Mouse (Mus musculus): Measurements from ENCODE around the gene Bcor. TPM values are rescaled to one million over a fixed set of nuclear protein-coding genes. Genes with fewer than 3 reads are reported as not detected.

Bcor gene
- polyA plus RNA-seq, 2 experiments from 2014 or later: 24.2 to 26.1 TPM

DNA sequence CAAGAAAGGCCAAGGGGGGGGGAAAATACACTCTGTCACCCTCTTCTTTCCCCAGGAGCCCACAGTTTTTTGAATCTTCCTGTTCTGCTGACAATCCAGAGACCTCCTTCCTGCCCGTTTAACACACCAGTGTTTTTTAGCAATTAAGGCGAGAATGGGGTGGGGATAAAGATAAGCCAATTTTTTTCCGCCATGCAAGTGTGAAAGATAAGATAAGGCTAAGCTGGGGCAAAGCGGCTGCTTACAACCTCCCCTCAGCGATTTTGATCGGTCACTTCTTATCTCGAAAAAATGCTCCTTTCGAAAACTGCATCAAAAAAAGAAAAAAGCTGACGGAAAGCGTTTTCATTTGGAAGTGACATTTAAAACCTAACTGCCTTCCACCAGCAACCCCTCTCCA, 74.2 kb downstream of the Bcor start:
- no peak for ATAC-seq

DNA sequence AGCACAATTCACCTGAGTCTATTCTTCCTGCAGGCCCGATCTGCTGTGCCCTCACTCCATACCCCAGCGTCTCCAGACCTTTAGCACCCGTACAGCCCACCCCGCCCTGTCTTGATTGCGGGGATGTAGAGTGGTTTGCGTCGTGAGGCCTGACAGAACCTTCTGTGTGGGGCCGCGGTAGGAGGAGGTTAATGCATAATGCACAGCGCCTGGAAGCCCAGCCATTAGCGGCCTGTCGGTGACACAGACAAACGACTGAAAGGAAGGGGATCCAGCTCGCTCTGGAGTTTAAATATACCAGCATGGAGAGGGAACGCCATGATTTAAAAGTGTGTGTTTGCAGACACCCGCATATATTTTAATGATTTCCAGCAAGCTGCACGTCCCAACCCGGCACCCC, 74.9 kb downstream of the Bcor start:
- no peak for ATAC-seq

DNA sequence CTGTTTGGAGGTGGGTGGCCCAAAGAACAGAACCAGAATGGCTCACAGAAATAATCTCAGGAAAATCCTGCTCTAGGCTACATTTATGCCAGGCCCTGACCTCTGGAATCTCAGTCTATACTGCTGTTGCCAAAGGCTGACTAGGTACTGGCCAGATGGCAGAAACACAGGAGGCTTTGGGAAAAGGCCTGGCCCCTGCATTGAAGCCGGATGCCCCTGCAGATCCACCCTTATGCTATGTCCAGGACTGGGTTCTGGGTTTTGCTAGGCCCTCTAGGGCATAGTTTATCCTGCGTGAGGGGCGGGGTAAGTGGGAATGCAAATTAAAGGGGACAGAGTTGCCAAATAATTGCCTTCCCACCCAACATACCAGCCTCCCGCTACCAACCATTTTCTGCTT, 75.5 kb downstream of the Bcor start:
- no peak for ATAC-seq

DNA sequence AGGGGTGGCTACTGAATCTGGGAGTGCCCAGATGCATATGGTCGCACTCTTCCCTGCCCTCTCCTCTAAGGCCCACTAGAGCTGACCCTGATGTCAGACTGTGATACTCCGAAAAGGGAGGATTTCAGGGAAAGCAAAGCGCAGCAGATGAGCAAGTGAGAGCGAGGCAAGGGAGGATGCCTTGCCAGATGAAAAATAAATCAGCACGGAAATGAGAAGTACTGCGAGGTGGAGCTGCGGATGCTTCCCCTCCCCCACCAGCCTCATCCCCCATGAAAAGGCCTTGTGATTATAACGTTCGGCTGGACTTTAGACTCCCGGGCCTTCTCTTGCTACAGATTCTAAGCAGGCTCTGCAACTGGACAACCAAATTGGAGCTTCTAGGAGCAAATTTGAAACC, 76.5 kb downstream of the Bcor start:
- ATAC-seq: no peak

DNA sequence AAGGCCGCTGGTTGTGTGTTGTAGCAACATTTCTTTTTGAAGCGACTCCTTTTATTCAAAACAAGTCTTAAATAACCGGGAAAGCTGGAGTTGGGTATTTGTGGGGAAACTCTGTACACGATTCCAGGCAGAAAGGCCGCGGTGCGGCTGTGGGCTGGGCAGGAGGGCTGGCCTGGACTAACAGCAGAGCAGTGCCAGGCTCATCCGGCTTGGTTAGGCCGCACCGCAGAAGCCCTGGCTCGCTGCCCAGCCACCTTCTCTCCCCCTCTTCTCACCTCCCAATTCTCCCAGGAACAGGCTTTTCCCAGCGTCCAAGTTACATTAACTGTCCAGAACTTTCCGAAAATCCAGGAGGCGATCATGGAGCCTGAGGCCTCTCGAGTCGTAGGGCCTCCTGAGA, 77.4 kb downstream of the Bcor start:
- ATAC-seq: no peak

DNA sequence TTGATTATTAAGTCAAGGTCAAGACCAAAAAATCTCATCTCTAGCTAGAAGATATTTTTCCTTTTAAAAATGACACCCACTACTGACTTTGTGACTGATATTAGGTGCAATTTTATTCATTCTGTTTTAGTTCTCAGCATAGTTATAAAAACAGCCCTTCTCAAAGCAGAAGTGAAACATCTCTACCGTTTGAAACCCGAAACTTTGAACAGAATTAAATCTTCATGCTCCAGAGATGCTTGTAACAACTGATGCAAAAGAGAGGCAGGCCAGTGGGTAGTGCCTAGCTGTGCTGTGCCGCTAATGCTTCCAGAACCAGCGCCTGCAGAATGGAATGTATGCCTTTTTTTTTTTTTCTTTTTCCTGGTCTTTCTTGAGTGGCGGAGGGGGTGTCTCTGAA, 78.0 kb downstream of the Bcor start:
- no peak for ATAC-seq

DNA sequence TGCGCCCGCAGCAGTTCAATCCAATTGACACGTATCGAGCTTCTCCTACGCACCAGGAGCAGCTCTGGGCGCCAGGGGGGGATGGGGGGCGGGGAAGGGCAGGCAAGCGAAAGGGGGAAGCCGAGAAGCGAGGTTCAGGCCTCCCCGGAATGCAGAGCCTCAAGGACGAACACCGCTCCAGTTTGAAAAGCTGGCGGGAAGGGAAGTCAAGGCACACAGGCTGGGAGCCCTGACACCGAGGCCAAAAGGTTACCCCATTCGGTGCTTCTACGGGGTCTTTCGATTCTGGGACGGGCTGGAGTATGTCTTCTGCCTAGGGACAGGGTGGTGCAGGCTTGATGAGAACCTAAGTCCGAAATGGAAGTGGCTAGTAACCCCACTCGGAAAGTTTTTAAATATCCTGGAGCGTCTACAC, 78.4 kb downstream of the Bcor start:
- ATAC-seq: no peak

DNA sequence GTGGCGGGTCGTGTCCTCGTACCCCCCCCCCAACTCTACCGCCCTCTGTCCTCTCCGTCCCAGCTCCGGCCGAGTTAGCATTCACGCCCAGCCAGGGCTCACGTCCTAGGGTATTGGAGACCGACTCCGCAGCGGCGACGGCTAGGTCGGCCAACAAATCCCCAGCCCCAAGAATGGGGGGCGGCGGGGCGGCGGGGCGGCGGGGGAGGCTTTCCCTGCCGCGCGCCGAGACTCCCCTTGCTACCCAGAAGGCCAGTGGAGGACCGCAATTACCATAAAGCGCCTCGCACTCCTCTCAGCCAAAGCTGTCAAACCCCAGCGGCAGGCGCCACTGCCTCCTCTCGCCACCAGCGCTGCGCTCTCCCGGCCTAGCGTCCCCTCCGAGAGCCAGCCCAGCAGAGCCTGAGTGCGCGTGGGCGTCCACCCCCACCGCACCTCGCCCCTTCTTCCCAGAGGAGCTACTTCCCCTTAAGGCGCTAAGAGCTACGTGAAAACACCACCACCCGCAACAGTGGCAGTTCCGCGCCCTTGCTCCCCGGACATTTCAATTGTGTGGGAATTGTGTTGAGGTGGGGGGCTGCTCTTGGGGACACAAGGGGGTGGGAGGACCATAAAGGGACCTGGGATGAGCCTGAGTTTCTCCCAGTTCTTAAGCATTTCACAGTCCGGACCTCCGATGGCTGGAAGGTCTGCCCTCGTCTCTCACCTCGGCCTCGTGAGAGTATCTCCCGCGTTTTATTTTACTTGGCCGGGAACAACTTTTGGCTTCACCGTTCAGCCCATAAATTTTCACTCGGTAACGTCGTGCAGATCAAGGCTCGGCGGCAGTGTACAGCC, 79.0 kb downstream of the Bcor start:
- peak; percentile 39 for ATAC-seq

DNA sequence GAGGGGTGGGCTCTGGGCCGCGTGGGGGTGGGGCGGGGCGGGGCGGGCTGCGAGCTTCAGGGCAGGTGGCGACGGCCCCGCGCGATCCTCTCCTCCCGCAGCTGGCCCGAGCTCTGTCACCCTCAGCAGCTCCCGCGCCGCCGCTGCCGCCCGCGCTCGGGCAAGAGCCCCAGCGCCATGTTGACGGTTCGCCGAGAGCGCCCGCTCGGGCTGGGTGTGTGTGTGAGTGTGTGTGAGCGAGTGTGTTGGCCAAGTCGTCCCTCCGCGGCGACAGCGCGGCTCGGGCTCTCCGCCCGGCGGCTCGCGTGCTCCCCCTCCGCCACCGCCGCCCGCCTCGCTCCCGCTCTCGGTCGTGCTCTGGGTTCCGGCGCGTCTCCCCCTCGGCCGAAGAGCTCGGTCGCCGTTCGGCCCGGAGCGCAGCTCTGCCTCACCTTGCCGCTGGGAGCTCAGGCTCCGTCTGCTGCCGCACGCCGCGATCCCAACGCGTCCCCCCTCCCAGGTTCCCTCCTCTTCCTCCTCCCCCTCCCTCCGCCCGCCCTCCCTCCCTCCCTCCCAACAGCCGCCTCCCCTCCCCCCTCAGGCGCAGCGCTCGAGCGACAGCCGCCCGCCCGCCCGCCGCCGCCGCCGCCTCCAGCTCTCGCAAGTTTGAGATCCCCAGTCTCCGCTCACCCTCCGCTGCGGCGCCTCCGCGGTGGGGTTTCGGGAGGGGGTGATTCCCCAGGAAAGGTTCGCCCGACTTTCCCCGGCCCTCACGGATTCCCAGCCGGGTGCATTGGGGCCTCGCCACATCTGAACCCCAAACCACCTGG, 79.9 kb downstream of the Bcor start:
- peak; percentile 12 for ATAC-seq

DNA sequence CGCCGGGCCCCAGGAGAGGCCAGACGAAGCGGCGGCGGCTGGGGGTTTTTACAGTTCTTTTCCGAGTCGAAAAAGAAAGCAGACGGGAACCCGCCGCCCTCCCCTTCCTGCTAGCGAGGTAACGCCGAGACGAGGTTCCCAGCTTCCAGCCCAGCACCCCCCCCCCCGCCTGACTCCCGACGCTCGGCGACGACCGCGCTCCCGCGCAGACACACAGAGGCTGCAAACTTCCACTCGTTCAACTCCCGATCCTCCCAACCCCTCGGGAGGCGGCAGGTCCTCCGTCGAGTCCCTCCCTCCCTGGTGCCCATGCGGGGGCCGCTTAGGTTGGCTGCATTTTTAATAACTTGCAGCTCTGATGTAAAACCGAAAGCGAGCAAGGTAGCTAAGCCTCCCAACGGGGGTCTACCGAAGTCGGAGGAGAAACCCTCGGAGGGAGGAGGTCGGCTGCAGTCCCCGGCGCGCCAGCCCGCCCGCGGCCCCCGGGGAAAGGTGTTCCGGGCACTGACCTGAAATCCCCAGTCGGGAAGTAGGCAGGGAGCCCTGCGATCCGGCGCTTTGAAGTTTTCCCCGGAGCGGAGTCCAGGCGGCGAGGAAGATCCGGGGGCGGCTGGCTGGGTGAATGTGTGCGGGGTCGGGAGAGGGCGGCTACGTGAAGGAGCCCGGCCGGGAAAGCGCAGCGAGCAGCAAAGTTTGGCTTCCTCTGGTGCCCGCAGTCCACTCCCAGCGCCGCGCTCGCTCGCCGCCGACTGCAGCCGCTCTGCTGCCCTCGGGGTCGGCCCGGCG, 80.7 kb downstream of the Bcor start:
- ATAC-seq: peak; percentile 43

DNA sequence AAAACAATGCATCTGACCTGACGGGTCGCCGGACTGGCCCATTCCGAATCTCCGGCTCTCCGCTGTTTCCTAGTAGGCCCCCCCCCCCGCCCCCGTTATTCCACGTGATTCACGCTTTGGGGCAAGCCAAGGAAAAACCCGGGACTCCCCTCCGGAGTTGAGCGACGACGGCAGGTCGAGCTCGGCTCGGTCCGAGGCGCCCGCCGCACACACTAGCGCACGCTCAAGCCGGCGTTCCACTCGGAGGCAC, 81.2 kb downstream of the Bcor start:
- no peak for ATAC-seq

DNA sequence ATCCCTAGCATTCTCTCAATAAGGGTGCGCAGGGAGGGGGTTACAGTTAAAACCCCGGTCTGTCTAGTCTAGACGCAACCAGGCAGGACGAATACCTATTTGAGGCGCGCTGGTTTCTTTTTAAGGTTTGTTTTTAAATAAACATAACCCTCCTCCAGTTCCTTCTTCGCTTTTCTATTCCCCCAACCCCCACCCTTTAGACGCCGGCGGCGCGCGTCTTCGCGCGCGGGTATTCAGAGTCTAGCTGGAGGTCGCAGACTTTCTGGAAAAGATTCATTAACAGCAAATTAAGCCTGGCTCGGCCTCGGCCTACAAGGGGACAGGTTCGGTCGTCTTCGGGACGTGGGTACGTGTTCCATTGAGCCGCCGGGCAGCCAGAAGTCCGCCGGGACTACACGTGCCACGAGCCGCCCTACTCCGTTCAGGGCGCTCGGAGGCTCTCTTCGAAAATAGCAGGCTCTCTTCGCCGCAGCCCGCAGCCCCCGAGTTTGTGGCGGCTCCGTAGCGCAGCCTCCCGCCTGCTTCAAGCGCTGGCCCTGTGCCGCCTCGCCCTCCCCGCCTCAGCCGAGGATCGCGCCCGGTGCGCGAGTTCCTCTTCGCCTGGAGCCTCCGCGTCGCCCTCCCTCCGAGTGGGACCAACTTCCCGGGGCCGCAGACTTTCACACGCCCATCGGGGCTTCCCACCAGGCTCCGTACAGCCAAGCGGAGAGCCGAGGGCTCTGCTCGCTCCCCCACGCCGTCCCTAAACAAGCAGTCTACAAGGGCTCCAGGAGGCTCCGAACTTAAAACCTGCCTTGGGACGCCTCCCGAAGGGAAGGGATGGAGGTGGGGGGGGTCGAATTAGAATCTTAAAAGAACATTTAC, 81.7 kb downstream of the Bcor start:
- peak; percentile 11 for ATAC-seq

DNA sequence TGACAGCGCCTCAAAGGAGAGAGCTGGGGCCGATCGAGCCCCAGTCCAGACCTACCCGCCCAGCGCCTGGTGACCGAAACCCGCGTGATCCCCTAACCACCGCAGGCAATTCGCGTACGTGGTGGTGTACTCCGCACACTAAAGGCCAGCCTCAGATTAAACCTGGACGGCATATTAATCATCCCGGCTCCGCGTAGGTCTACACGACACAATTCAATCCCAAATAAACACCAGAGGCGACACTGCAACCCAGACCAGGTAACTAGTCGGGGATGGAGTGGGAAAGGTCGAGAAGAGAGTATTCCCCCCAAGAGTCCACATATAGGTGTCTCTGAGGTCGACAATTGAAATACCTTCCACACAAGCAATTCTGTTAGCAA, 82.6 kb downstream of the Bcor start:
- no peak for ATAC-seq

DNA sequence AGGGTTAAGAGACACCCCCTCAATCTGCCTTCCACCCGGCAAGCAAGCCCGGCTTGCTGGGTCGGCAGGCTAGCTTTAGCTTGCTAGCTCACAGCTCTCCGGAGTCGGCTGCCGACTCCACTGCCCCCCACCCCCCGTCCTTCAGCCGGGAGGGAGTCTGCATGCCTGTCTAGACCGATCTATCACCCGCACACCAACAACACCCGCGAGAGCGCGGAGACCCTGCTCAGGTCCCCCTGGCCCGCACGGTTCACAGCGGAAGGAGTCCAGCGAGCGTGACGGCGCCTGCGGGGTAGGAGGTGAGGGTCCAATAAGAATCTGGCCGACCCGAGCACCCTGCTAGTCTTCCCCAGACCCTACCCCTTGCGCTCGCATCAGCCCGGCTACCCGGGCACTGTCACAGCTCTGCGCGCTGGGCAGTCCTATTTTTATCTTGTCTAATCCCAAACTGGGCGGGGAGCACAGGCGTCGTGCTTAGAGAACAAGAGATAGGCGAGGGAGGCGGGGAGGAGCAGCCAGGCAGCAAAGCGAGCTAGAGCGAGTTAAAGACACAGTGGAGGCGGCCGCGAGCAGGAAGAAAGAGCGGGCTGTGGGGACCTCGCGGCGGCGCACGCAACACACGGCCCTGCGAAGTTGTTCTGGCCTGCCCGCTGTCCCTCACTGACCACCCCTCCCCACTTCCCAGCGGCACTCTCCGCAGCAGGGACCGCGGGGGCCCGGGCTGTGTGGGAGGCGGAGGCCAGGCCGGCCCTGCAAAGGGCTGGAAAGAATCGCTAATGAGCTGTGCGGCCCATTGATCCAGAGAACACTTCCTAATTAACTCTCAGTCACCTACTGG, 83.2 kb downstream of the Bcor start:
- ATAC-seq: peak; percentile 33

DNA sequence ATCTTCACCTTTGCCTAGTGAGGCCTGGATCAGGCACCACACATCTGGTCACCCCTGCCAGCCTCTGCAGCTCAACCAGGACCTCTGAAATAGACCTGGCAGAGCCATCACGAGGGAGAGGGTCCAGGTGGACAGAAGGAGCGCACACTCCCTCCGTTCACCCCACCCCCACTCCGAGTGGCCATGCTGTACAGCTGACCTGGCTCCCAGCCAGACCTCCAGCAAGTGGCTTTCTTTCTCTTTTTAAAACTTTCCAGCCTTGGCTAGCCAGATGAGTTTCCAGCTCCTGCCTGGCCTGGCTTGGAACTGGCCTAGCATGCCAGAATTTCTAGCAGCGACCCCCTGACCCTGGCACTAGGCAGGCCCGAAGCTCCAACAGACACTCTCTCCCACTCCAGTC, 87.4 kb downstream of the Bcor start:
- ATAC-seq: no peak

DNA sequence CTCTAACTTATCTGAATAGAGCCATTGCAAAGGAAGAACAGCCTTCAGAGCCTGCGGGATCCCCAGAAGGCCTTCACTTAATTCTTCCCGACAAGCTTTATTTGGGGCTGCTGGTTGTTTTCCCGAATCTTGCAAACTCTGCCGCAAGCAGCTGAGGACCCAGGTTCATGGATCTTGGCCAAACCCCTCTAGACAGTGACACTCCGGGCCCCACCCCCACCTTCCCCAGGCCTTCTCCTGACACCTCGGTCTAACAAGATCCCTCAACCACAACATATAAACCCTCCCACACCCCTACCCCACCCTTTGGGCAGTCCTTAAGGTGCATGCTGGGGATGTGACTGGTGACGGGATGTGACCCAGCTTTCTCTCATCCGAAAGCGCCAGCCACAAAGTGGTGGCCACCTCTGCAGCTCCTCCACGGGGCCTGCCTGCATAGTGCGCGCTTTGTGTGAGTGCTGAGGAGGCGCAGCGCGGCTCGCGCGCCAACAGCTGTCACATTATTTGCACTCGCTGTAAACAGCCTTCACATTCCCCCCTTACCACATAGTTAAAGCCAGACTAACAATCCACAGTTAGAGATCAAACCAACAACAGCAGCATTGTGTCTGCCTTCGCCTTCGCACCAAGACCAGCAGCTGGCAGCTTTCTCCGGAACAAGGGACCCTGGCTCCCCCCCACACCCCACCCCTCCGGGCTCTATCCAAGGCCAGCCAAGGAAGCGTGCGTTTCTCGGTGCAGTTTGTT, 91.0 kb downstream of the Bcor start:
- ATAC-seq: peak; percentile 66

DNA sequence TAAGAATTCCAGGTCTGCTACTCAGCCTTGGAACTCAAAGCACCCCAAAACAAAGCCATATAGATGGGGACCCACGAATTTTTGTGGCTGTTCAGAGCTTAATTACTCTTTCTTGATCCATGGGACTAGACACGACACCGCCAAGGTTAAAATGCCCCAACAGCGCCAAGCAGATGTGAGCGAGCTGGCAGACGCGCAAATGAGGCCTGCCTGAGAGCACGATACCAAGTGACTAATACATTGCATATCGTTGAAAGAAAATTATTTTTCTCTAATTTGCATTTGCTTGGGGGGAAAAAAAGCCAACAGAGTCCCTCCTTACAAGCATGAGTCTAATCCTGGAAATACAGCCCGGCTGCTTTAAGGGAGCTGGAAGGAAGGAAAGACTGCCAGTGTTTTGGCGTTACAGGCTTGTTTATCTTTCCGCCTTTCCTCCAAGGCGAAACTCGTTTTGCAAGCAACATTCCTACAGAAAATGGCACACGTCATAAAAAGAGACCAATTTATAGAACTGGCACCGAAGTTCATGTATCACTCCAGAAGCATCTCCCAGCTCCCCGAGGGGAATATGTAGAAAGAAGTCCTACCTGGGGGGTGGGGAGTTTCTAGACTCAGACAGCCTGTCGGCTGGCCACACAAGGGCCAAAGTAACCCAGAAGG, 92.2 kb downstream of the Bcor start:
- ATAC-seq: no peak

DNA sequence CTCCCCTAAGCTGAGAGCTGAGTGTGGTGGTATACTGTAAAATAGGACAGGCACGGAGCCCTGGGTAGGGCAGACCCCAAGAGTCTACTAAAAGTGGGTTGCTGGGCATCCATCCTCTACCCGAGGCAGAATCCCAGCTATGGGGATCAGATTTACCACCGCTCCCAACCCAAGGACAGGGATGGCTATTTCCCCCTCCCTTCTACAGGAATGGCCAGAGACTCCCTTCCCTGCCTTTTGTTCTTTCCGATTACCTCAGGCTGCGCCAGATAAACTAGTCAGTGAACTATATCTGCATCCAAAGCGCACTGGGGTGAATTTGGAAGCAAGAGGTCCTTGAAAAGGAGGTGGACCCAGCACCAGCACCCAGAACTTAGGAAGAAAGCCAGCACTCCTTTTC, 93.1 kb downstream of the Bcor start:
- no peak for ATAC-seq

DNA sequence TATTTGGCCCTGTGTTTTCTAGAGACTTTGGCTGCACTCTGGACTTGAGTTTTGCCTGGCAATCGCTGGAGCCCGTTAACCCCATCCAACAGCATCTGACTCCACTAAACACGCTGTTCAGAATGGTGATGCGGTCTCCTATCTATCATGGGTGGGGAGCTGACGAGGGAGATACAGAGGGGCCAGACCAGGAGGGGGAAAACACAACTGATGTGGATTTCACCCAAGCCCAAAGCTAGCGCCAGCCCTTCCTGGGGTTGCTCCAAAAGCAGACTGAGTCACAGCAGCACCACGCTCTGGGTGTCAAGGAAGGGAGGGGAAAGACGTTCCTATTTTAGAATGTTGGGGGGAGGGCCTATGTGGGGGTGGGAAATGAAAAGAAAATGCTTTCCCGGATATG, 94.4 kb downstream of the Bcor start:
- no peak for ATAC-seq

DNA sequence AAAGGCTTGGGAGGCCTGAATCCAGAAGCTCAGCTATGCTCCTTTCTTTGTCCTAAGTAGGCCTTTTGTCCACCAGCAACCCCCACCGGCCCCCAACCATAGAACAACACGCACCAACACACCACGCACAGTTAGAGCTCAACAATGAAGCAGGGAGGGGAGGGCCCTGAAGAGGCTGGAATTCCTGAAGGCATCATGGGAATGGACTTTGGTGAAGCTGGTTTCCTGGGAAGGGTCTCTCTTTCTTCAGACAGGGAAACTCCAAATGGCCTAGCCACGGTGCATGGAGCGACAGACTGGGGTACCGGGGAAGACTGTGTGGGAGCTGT, 97.3 kb downstream of the Bcor start:
- ATAC-seq: no peak

Measured in CD4-positive, CD25-positive, alpha-beta regulatory T cell, adult 4 months (primary cell).